Mouse (Mus musculus): Measurements from ENCODE around the gene Slc38a10. TPM values are rescaled to one million over a fixed set of nuclear protein-coding genes. Genes with fewer than 3 reads are reported as not detected.

Slc38a10 gene
- polyA plus RNA-seq, 2 experiments = 71.9 to 92.3 TPM

DNA sequence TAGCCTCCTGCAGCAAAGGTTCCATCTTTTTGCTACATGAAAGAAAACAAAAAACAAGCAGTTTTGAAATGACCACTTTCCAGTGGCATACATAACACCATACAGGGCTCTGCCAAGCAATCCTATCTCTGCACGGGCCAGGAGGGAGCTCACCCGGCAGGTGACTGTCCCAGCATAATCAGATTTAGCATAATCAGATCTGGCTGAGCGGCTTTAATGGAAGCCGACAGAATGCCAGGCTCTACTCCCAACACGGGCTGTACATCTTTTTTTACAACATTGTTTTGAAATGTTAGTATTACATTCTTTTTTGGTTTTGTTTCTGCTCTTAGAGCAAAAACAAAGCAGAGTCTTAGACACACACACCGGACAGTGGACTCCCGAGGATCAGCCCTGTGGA, 21.9 kb downstream of the Slc38a10 start:
- no peaks in the 10 kb centered on the region for H3K27me3 ChIP-seq (ENCODE audit: control insufficient read depth, insufficient read depth, low read length)
- H3K9ac ChIP-seq (ENCODE audit: low read depth, low read length, severe bottlenecking) = no peak overlapping the region
- ATAC-seq (ENCODE audit: low FRiP score, low read depth) (no peak), DNase-seq (ENCODE audit: low spot score) (no peak)
- TF ChIP-seq POLR2A (IDR thresholded peaks at IDR 0.05; ENCODE audit: borderline replicate concordance, extremely low read depth, insufficient read depth, insufficient read length) = no peak
- 85% methylated on average over 7 of the region's 7 CpGs for WGBS
- H3K4me1 ChIP-seq (ENCODE audit: control insufficient read depth, insufficient read depth, low read length) = no peaks in the 10 kb centered on the region
- no peak overlapping the region for H3K27ac ChIP-seq (replicated peaks; ENCODE audit: low read depth, low read length)
- no peaks in the 10 kb centered on the region for H3K9me3 ChIP-seq (ENCODE audit: control insufficient read depth, low read length)
- H3K4me3 ChIP-seq (replicated peaks; ENCODE audit: low read length) = no peak overlapping the region
- H3K36me3 ChIP-seq (ENCODE audit: control insufficient read depth, insufficient read depth, low read length) = peaks cover 69% of the 10 kb centered on the region
- H3K4me2 ChIP-seq (replicated peaks; ENCODE audit: low read depth, low read length, severe bottlenecking) = no peak overlapping the region

DNA sequence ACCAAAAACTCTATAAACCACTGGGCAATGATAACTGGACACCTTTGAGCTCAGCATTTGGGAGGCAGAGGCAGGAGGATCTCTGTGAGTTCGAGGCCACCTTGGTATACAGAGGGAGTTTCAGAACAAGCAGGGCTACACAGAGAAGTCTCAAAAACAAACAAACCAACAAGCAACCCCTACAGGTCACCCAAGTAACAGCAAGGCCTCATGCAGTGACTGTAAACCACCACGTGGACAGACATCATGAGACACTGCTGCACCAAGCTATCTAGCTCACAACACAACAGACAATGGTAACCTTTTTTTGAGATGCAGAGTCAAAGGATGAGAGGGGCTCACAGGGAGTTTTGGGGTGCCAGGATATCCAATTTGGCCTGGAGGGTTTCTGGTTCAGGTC, 24.3 kb downstream of the Slc38a10 start:
- TF ChIP-seq POLR2A (IDR thresholded peaks at IDR 0.05; ENCODE audit: borderline replicate concordance, extremely low read depth, insufficient read depth, insufficient read length) = no peak
- no peak overlapping the region for H3K4me2 ChIP-seq (replicated peaks; ENCODE audit: low read depth, low read length, severe bottlenecking)
- peaks cover 55% of the 10 kb centered on the region for H3K36me3 ChIP-seq (ENCODE audit: control insufficient read depth, insufficient read depth, low read length)
- H3K27me3 ChIP-seq (ENCODE audit: control insufficient read depth, insufficient read depth, low read length) = no peaks in the 10 kb centered on the region
- no peaks in the 10 kb centered on the region for H3K4me1 ChIP-seq (ENCODE audit: control insufficient read depth, insufficient read depth, low read length)
- H3K4me3 ChIP-seq (replicated peaks; ENCODE audit: low read length) = no peak overlapping the region
- DNase-seq (ENCODE audit: low spot score) (no peak), ATAC-seq (ENCODE audit: low FRiP score, low read depth) (no peak)
- no peak overlapping the region for H3K27ac ChIP-seq (replicated peaks; ENCODE audit: low read depth, low read length)
- 92% methylated on average over 2 of the region's 2 CpGs for WGBS
- no peak overlapping the region for H3K9ac ChIP-seq (ENCODE audit: low read depth, low read length, severe bottlenecking)
- no peaks in the 10 kb centered on the region for H3K9me3 ChIP-seq (ENCODE audit: control insufficient read depth, low read length)

- Histone ChIP-seq H3K27me3 (ENCODE audit: control insufficient read depth, insufficient read depth, low read length) (no peaks in the 10 kb centered on the region), H3K4me1 (ENCODE audit: control insufficient read depth, insufficient read depth, low read length) (no peaks in the 10 kb centered on the region), H3K27ac (replicated peaks; ENCODE audit: low read depth, low read length) (no peak overlapping the region), H3K4me3 (replicated peaks; ENCODE audit: low read length) (no peak overlapping the region), H3K36me3 (ENCODE audit: control insufficient read depth, insufficient read depth, low read length) (peaks cover 28% of the 10 kb centered on the region), H3K9me3 (ENCODE audit: control insufficient read depth, low read length) (no peaks in the 10 kb centered on the region), H3K4me2 (replicated peaks; ENCODE audit: low read depth, low read length, severe bottlenecking) (no peak overlapping the region), H3K9ac (ENCODE audit: low read depth, low read length, severe bottlenecking) (no peak overlapping the region)
- ATAC-seq (ENCODE audit: low FRiP score, low read depth) (no peak), DNase-seq (ENCODE audit: low spot score) (no peak)
- WGBS = 87% methylated on average over 12 of the region's 12 CpGs
- no peak for TF ChIP-seq POLR2A (IDR thresholded peaks at IDR 0.05; ENCODE audit: borderline replicate concordance, extremely low read depth, insufficient read depth, insufficient read length)
Observed at GRCm38 (mm10) chr11:120122126-120122525, 29.0 kb downstream of the Slc38a10 start.

- Histone ChIP-seq H3K36me3 (ENCODE audit: control insufficient read depth, insufficient read depth, low read length) (peaks cover 36% of the 10 kb centered on the region), H3K4me1 (ENCODE audit: control insufficient read depth, insufficient read depth, low read length) (no peaks in the 10 kb centered on the region), H3K4me3 (replicated peaks; ENCODE audit: low read length) (no peak overlapping the region), H3K27ac (replicated peaks; ENCODE audit: low read depth, low read length) (no peak overlapping the region), H3K9ac (ENCODE audit: low read depth, low read length, severe bottlenecking) (no peak overlapping the region), H3K9me3 (ENCODE audit: control insufficient read depth, low read length) (no peaks in the 10 kb centered on the region), H3K27me3 (ENCODE audit: control insufficient read depth, insufficient read depth, low read length) (no peaks in the 10 kb centered on the region), H3K4me2 (replicated peaks; ENCODE audit: low read depth, low read length, severe bottlenecking) (no peak overlapping the region)
- DNase-seq (ENCODE audit: low spot score) (peak; percentile 64), ATAC-seq (ENCODE audit: low FRiP score, low read depth) (peak; percentile 41; the same call in 1 of the 2 replicates)
- TF ChIP-seq POLR2A (IDR thresholded peaks at IDR 0.05; ENCODE audit: borderline replicate concordance, extremely low read depth, insufficient read depth, insufficient read length) = no peak
- 82% methylated on average over 17 of the region's 17 CpGs for WGBS
Observed at GRCm38 (mm10) chr11:120120642-120121420, 30.3 kb downstream of the Slc38a10 start.

- H3K4me1 ChIP-seq (ENCODE audit: control insufficient read depth, insufficient read depth, low read length) = 0 out of 2 replicates have a peak, but pooled peaks cover 2% of the 10 kb centered on the region
Observed at GRCm38 (mm10) chr11:120119936-120120541, 31.1 kb downstream of the Slc38a10 start.

More at GRCm38 (mm10) chr11:120119936-120120541, 31.1 kb downstream of the Slc38a10 start:
- H3K27me3 ChIP-seq (ENCODE audit: control insufficient read depth, insufficient read depth, low read length) = no peaks in the 10 kb centered on the region
- H3K36me3 ChIP-seq (ENCODE audit: control insufficient read depth, insufficient read depth, low read length) = peaks cover 36% of the 10 kb centered on the region
- H3K4me2 ChIP-seq (replicated peaks; ENCODE audit: low read depth, low read length, severe bottlenecking) = no peak overlapping the region
- ATAC-seq (ENCODE audit: low FRiP score, low read depth) (no peak), DNase-seq (ENCODE audit: low spot score) (no peak)
- WGBS = 54% methylated on average over 10 of the region's 10 CpGs
- TF ChIP-seq POLR2A (IDR thresholded peaks at IDR 0.05; ENCODE audit: borderline replicate concordance, extremely low read depth, insufficient read depth, insufficient read length) = no peak
- no peaks in the 10 kb centered on the region for H3K9me3 ChIP-seq (ENCODE audit: control insufficient read depth, low read length)
- no peak overlapping the region for H3K9ac ChIP-seq (ENCODE audit: low read depth, low read length, severe bottlenecking)
- no peak overlapping the region for H3K27ac ChIP-seq (replicated peaks; ENCODE audit: low read depth, low read length)
- H3K4me3 ChIP-seq (replicated peaks; ENCODE audit: low read length) = no peak overlapping the region

Measured in limb, embryonic 14.5 days (tissue).